Mouse (Mus musculus) monocyte, adult 5-6 weeks (primary cell): ENCODE data around the gene G6pd2. TPM values are rescaled to one million over a fixed set of nuclear protein-coding genes. Genes with fewer than 3 reads are reported as not detected.

Source experiments
- ATAC-seq: fragments of 153-309, 156-312 bp; replicated peaks from 2 replicates; pipeline ENCODE4 v1.8.0; 2017; ENCODE audit warnings: mild to moderate bottlenecking; ENCODE audit not compliant: low TSS enrichment, insufficient number of reproducible peaks, severe bottlenecking, poor library complexity, low FRiP score
- total RNA-seq: library from RNA; stranded (forward); fragments of 200-1000, 200-491, 200-594 nt; gene quantifications from 3 replicates; pipeline ENCODE4 v1.2.3, GENCODE M21; 2017

The G6pd2 gene
- not detected in 3 replicates for total RNA-seq

DNA sequence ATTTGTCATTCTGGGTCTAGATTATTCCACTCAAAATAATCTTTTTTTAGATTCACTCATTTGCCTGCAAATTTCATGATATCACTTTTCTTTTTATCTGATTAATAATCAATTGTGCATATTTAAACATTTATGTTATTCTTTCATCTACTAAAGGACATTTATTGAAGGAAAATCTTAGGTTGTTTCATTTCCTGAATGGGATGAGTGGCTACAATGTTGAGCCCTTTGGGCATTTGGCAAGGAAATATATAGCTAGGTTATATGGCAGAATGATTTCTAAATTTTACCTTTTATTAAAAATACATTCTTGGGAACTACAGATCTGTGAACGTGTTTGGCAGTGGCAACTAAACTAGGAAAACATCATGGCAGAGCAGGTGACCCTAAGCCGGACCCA is at the start of gene G6pd2:
Gene G6pd2, plus strand, starts transcription at position 301 of the 400 bp plus-strand sequence.
- no peak for ATAC-seq

DNA sequence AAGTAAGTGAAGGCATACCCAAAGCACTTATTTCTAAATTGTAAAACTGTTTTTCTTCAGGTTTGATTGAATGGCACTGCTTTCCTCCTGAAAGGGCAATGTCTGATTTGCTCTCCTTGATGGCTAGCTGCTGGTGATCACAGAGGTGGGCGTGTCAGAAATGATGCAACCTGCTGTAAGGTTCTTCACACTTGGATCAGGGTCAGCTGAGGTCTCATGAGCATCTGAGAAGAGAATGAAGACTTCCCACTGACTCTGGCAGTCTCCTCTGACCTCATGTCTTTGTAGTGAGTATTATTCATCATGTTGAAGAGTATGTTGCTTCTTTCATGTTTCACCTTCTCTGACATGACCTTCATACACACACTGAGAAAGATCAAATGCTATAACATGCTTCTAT is 44.4 kb upstream of the G6pd2 start:
- no peak for ATAC-seq

DNA sequence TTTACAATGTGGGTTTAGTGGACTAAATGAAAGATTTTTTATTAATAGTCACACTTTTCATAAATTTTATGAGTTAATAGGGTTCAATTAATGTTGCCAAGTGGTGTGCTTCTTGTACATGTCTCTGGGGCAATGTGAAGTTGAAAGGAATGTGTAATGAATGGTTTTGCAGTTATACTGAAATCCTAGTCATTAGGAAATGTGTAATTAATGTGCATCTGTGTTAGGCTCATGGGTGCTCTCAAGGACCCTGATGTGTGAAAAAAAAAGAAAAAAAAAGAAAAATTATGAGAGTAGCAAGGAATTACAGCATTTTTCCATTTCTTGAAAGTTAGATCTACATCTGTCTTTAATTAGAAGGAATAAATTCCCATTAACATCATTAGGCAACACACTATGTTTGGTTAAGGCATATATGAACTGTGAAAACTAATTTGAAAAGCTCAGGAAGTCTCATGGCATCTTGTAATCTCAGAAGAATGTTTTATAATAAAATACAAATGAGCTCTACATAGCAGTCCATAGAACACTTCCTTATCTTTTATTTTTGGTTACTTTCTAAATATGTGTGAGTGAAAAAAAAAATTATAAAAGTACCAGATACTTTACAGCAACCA is 24.4 kb downstream of the G6pd2 start:
- no peak for ATAC-seq

DNA sequence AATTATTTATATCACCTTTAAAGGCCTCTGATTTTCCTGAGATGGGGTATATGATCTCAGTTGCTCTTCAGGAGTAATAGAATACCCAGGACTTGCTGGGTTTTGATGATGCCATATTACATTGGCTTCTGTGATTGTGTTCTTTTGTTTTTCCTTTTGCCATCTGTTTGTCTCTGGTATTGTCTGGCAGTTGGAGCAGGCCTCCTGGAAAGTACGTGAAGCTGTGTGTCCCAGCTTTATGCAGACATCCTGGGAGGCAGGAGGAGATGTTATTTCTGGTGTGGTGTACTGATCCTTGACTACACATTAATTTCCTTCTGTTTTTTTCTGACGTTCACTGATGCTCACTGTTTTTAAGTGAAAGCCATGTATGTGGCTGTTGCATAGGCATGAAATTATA is 35.3 kb downstream of the G6pd2 start:
- ATAC-seq, result no peak
